Mouse (Mus musculus): ENCODE measurements at regions not wholly inside any gene's neighbourhood (a gene's known extent, or its start where the extent isn't known, plus 50 kb on each side); places are given as distances from the start of the nearest gene placed in this dataset.

DNA sequence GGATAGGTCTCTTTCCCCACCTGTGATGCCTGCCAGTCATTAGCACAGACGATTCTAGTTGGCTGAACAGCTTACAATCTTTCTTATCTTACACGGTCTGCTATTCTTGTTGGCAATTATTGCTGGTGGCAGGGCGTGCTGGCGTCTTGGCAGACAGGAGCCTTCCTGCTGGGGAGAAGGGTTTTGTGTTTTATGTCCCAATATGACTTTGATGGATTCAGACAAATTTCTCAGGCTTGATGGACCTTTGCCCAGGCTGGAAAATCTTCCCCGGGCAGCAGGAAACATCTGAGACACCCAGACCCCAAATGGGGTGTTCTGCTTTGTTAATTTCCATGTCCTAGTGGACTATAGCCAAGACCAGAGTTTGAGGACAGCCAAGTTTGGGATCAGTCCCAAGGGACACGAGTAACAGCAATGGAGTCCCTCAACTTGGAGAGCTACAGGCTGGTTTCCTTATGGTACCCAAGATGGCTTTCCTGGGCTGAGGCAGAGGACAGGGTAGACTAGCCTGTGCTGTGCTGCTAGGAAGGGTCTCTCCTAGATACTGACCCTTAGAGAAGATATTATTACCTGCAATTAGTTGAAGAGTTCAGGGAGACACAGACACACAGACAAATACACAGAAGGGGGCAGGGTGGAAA, 249.8 kb downstream of the En1 start:
- Histone ChIP-seq H3K27me3 (ENCODE audit: insufficient read depth, poor library complexity, severe bottlenecking) (no peaks in the 10 kb centered on the region; the same call in 1 of the 2 replicates), H3K4me3 (no peak overlapping the region), H3K4me1 (replicated peaks) (0 out of 2 replicates have a peak, but pooled peaks cover 8% of the 10 kb centered on the region), H3K9me3 (no peaks in the 10 kb centered on the region), H3K36me3 (no peaks in the 10 kb centered on the region), H3K27ac (no peak overlapping the region)
- WGBS = 88% methylated on average over 6 of the region's 6 CpGs
- DNase-seq (ENCODE audit: low spot score) = no peak

DNA sequence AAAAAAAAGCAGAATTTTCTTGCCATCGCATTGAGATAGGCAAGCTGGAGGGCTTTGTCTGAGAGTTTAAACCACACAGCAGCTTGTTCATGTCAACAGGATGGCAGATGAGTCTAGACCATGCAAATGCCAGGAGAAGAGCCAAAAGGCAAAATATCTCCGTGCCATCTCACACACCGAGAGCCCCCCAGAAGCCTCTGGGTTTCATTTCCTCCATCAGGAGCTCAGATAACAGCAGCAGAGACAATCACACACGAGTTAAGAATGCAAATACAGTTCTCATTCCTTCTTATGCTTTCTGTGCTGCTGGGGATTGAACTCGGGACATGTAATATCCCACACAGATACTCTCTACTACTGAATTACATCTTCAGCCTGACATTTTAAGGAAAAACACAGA, 255.3 kb downstream of the En1 start:
- Histone ChIP-seq H3K36me3 (no peaks in the 10 kb centered on the region), H3K9me3 (no peaks in the 10 kb centered on the region), H3K27ac (no peak overlapping the region), H3K4me3 (no peak overlapping the region), H3K27me3 (ENCODE audit: insufficient read depth, poor library complexity, severe bottlenecking) (no peaks in the 10 kb centered on the region), H3K4me1 (replicated peaks) (0 out of 2 replicates have a peak, but pooled peaks cover 10% of the 10 kb centered on the region)
- 83% methylated on average over 5 of the region's 5 CpGs for WGBS
- no peak for DNase-seq (ENCODE audit: low spot score)

DNA sequence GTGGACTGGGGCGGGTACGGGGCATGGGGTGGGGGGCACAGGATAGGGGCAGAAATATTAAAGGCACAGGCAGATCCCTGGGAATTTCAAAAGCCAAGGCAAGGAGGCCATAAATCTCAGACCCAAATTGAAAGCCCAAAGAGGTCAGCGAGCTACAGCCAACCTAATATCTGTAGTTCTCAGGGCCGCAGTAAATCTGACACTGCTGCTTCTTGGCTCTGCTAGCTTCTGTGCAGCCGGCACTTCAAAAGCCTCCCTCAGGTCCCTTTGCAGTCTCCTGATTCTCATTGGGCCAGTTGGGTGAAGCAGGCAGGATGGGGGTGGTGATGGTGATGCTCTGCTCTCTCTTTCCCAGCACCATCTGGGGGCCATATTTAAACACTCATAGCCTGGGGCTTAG, 257.3 kb downstream of the En1 start:
- WGBS = 71% methylated on average over 5 of the region's 5 CpGs
- no peak for DNase-seq (ENCODE audit: low spot score)
- H3K4me3 ChIP-seq = no peak overlapping the region
- 0 out of 2 replicates have a peak, but pooled peaks cover 10% of the 10 kb centered on the region for H3K4me1 ChIP-seq (replicated peaks)
- H3K27ac ChIP-seq = no peak overlapping the region
- H3K36me3 ChIP-seq = no peaks in the 10 kb centered on the region
- no peaks in the 10 kb centered on the region for H3K9me3 ChIP-seq
- H3K27me3 ChIP-seq (ENCODE audit: insufficient read depth, poor library complexity, severe bottlenecking) = no peaks in the 10 kb centered on the region

DNA sequence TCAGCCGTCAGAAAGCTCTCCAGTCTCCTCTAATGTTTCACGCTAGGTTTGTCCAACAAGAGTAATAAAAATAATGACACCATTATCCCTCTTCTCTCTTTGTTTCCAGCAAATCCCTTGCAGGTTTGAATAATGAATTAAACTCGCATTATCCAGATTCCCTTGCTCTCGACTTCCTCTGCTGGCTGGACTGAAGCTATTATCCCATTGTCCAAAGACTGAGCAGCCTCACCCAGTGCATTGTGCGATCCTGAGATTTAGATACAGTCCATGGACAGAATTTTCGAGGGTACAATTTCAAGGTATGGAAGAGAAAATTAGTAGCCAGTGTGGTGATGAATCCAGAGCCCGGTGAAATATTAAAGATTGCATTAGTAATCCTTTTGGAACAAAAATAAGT, 270.3 kb downstream of the En1 start:
- 74% methylated on average over 7 of the region's 7 CpGs for WGBS
- Histone ChIP-seq H3K4me3 (no peak overlapping the region), H3K27me3 (ENCODE audit: insufficient read depth, poor library complexity, severe bottlenecking) (no peaks in the 10 kb centered on the region), H3K4me1 (replicated peaks) (no peaks in the 10 kb centered on the region), H3K9me3 (no peaks in the 10 kb centered on the region), H3K27ac (no peak overlapping the region), H3K36me3 (no peaks in the 10 kb centered on the region)
- no peak for DNase-seq (ENCODE audit: low spot score)

DNA sequence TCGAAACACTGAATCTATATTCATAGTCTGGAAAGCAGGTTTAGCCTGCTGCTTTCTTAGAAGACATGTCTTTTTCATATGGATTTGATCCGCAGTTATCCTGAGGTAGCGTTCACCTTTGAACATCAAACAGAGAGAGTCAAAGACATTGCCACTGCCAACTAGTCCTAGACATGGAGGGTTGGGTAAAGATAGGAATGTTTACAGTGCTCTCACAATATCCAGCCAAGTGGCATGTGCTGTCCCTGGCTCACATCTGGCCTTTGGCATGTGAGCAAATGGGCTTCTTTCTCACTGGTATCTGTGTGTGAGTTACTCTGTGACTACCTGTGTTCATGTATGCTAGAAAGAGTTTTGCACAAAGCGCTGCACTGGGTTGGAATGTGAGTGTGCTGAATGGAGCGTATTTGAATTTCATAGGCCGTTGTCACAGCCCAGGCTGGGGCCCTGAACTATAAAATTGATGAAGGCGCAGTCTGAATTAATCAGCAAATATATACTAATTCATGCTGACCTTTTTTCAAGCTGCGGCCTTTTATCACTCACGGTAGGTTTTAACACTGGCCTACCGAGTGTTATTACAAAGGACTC, 280.8 kb downstream of the En1 start:
- no peaks in the 10 kb centered on the region for H3K9me3 ChIP-seq
- no peak overlapping the region for H3K4me3 ChIP-seq
- no peak overlapping the region for H3K27ac ChIP-seq
- H3K4me1 ChIP-seq (replicated peaks) = peaks cover 12% of the 10 kb centered on the region
- no peaks in the 10 kb centered on the region for H3K27me3 ChIP-seq (ENCODE audit: insufficient read depth, poor library complexity, severe bottlenecking)
- no peak for DNase-seq (ENCODE audit: low spot score)
- no peaks in the 10 kb centered on the region for H3K36me3 ChIP-seq
- 76% methylated on average over 10 of the region's 10 CpGs for WGBS

DNA sequence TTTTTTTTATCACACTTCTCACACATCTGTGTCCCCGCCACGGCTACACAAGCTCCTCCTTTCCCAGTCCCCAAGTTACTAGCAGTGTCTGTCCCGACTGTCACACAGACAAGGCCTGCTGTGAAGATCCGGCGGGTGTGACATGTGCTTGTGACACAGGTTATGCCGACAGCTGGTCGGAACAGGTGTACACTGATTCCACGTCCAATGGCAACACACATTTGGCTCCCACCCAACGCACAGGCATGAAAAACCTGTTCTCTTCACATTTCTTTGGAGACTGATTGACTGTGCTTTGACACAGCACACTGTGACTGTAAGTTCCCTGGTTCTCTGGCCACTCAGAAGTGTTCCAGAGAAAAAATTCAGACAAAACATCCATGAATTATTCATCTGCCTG, 281.4 kb downstream of the En1 start:
- Histone ChIP-seq H3K4me1 (replicated peaks) (peaks cover 12% of the 10 kb centered on the region), H3K27me3 (ENCODE audit: insufficient read depth, poor library complexity, severe bottlenecking) (no peaks in the 10 kb centered on the region), H3K4me3 (no peak overlapping the region), H3K27ac (no peak overlapping the region), H3K9me3 (no peaks in the 10 kb centered on the region), H3K36me3 (no peaks in the 10 kb centered on the region)
- no peak for DNase-seq (ENCODE audit: low spot score)
- WGBS = 76% methylated on average over 9 of the region's 9 CpGs

DNA sequence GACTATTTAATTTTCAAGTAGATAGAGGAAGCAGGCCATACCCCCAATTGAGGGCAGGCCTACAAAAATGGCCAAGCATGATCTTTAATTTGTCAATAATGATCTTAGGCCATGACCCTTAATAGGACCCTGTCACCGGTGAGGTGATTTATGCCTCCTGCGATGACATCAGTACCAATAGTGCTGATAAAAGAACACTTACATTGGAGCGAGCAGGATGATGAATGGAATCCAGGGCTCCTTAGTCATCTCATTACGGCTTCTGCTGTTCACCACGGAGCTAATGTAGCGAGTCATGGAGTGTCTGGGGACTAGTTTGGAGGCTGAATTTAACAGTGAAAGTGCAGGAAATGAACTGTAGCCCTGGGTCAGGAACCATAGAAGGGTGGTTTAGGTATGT, 308.6 kb downstream of the En1 start:
- Histone ChIP-seq H3K27me3 (ENCODE audit: insufficient read depth, poor library complexity, severe bottlenecking) (peaks cover 27% of the 10 kb centered on the region), H3K36me3 (no peaks in the 10 kb centered on the region), H3K9me3 (no peaks in the 10 kb centered on the region), H3K27ac (no peak overlapping the region), H3K4me3 (no peak overlapping the region), H3K4me1 (replicated peaks) (peaks cover 16% of the 10 kb centered on the region)
- 61% methylated on average over 6 of the region's 6 CpGs for WGBS
- DNase-seq (ENCODE audit: low spot score) = peak; percentile 10

DNA sequence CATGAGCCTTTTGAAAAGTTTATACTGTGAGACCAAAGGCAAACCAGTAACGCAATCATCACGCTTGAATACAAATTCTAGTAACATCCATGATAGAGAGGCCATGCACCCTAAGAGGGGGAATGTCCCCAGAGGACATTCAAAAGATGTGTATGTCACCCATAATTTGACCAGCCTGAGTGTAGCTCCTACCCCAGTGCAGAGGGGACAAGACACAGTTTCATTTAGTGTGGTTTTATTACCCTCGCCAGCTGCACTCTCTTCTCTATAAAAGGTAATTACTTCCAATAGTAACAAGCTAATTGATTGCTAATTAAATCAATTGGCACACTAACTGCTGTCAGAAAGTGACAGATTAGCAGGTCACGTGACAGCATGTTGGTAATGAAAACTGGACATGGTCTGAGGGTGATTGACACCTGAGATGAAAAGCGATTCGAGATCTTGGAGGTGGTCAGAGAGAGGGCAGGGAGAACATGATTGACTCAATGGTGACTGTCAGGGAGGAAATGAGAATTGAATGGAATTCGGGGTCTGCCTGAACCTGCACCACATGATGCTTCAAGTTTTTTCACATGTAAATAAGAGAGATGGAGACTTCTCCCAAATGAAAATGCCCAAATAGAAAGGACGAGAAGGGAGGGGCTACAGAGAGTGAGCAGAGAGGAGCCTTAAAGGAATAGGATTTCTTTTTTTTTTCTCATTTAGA, 309.9 kb downstream of the En1 start:
- no peak overlapping the region for H3K27ac ChIP-seq
- peaks cover 16% of the 10 kb centered on the region for H3K4me1 ChIP-seq (replicated peaks)
- no peaks in the 10 kb centered on the region for H3K9me3 ChIP-seq
- peak; percentile 17 for DNase-seq (ENCODE audit: low spot score)
- H3K36me3 ChIP-seq = no peaks in the 10 kb centered on the region
- no peak overlapping the region for H3K4me3 ChIP-seq
- H3K27me3 ChIP-seq (ENCODE audit: insufficient read depth, poor library complexity, severe bottlenecking) = peaks cover 27% of the 10 kb centered on the region
- 32% methylated on average over 8 of the region's 8 CpGs for whole genome bisulfite sequencing

DNA sequence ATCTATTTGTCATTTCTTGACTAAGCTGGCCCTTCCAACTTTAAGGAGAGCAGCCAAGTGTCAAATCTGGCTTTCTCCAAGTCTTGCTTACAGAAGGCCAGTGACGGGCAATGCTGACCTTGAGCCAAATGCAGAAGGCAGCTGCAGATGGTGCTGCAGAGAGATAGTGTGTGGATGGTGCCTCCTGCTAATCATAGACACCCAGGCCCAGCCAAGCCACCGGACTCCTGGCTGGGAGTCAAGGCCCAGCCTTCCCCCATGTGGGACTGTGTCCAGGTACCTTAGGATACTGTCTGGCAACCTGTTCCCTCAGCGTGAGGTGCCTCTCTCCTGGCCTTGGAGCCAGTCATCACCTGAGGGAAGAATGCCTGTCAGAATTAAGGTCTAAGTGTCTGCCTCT, 319.3 kb downstream of the En1 start:
- no peak overlapping the region for H3K27ac ChIP-seq
- H3K4me3 ChIP-seq = no peak overlapping the region
- H3K27me3 ChIP-seq (ENCODE audit: insufficient read depth, poor library complexity, severe bottlenecking) = no peaks in the 10 kb centered on the region
- H3K36me3 ChIP-seq = no peaks in the 10 kb centered on the region
- DNase-seq (ENCODE audit: low spot score) = no peak
- no peaks in the 10 kb centered on the region for H3K4me1 ChIP-seq (replicated peaks)
- WGBS = 80% methylated on average over 3 of the region's 3 CpGs
- H3K9me3 ChIP-seq = no peaks in the 10 kb centered on the region

DNA sequence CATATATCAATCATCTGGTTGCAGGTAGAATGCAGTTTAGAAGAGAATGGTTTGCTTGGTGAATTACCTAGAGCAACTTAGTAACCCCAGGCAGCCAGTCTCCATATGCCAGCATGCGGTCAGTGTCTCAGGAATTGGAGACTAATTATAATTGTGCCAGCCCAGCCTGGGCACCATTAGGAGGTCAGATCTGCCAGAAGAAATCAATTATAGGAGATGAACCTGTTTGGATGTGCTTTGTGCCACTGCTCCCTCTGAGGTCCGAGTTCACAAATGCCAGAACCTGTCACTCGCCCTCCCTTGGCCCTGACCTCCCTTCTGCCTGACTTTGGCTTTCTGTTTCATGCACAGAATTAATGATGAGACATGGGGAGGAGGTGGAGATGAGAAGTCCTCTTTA, 323.1 kb downstream of the En1 start:
- no peaks in the 10 kb centered on the region for H3K9me3 ChIP-seq
- 78% methylated on average over 3 of the region's 3 CpGs for WGBS
- H3K4me3 ChIP-seq = no peak overlapping the region
- no peaks in the 10 kb centered on the region for H3K4me1 ChIP-seq (replicated peaks)
- no peak for DNase-seq (ENCODE audit: low spot score)
- no peak overlapping the region for H3K27ac ChIP-seq
- no peaks in the 10 kb centered on the region for H3K36me3 ChIP-seq
- no peaks in the 10 kb centered on the region for H3K27me3 ChIP-seq (ENCODE audit: insufficient read depth, poor library complexity, severe bottlenecking)

DNA sequence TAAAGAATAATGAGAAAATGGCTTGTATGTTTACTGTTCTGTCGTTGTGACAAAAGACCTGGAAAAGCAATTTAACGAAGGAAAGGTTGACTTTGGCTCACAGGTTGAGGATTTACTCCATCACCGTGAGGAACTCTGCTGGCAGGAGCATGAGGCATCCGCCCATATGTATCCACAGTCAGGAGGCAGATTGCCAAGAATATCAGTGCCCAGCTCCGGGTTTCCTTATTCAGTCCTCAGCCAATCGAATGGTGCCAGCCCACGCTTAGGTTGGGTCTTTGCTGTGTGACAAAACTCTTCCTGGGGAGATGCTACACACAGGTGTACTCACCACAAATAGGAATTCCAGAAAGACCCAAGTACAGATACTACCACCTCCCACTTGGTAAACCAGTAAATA, 327.9 kb downstream of the En1 start:
- H3K27me3 ChIP-seq (ENCODE audit: insufficient read depth, poor library complexity, severe bottlenecking) = no peaks in the 10 kb centered on the region
- no peak overlapping the region for H3K27ac ChIP-seq
- no peaks in the 10 kb centered on the region for H3K4me1 ChIP-seq (replicated peaks)
- no peaks in the 10 kb centered on the region for H3K9me3 ChIP-seq
- H3K4me3 ChIP-seq = no peak overlapping the region
- no peak for DNase-seq (ENCODE audit: low spot score)
- H3K36me3 ChIP-seq = no peaks in the 10 kb centered on the region
- WGBS = 88% methylated on average over 7 of the region's 7 CpGs

DNA sequence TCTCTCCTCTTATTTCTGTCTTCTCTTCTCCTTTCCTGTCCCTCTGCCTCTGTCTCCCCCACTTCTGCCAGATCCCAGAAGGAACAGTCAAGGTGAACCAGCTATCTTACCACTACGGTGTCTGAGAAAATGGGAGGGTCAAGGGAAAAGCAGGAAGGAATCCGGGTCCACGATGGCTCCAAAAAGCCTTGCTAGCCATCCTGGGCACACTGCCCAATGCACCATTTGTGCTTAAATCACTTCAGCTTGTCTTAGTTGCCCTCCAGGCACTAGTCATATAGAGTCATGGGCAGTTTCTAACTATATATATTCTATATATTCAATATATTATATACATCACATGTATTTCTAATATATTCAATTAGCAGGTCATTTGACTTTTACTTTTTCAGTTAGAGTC, 333.1 kb downstream of the En1 start:
- 91% methylated on average over 3 of the region's 3 CpGs for WGBS
- Histone ChIP-seq H3K27ac (no peak overlapping the region), H3K36me3 (no peaks in the 10 kb centered on the region), H3K9me3 (no peaks in the 10 kb centered on the region), H3K27me3 (ENCODE audit: insufficient read depth, poor library complexity, severe bottlenecking) (no peaks in the 10 kb centered on the region), H3K4me1 (replicated peaks) (no peaks in the 10 kb centered on the region), H3K4me3 (no peak overlapping the region)
- no peak for DNase-seq (ENCODE audit: low spot score)

DNA sequence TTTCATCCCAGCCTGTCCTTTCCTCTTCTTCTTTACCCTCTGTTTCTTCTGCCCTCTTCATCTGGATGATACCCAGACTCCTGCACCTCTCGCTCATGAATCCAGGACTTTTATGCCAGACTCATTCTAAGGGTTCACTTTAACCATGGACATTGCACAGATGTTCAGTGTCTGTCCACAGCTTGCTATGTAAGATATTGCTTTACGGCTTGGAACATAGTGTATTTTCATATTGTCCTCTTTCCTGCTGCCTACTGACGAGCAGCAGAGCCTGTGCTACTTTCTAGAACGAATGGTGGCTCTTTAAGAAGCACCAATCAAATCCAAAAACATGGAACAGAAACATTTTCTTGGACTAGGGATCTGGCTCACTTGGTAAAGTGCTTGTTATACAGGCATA, 341.5 kb downstream of the En1 start:
- no peaks in the 10 kb centered on the region for H3K9me3 ChIP-seq
- no peak for DNase-seq (ENCODE audit: low spot score)
- no peaks in the 10 kb centered on the region for H3K27me3 ChIP-seq (ENCODE audit: insufficient read depth, poor library complexity, severe bottlenecking)
- no peak overlapping the region for H3K27ac ChIP-seq
- no peaks in the 10 kb centered on the region for H3K36me3 ChIP-seq
- no peaks in the 10 kb centered on the region for H3K4me1 ChIP-seq (replicated peaks)
- no peak overlapping the region for H3K4me3 ChIP-seq
- 87% methylated on average over 4 of the region's 4 CpGs for WGBS

Data from hindbrain, embryonic 10.5 days (tissue).